Comparison of ENCODE assay signal across 8 mouse cellular contexts in genomic region chr3:88623346-88624135, GRCm38 (mm10). TPM values are rescaled to one million over a fixed set of nuclear protein-coding genes. Genes with fewer than 3 reads are reported as not detected.
DNase-seq lines count a peak whose midpoint lies in the region; ATAC-seq and TF ChIP-seq lines count a peak whose summit lies in the region.

No protein-coding gene starts in this region.

- 3% methylated on average over 15 of the region's 15 CpGs for WGBS in kidney, embryonic 14.5 days
- WGBS in forebrain, postnatal 0 days = under 1% methylated on average over 13 of the region's 15 CpGs
- WGBS in kidney, postnatal 0 days = 4% methylated on average over 15 of the region's 15 CpGs

- H3K36me3 ChIP-seq in kidney, embryonic 14.5 days (ENCODE audit: control insufficient read depth, insufficient read depth, low read length) = peaks cover 9% of the 10 kb centered on the region; the same call in 1 of the 2 replicates
- no peaks in the 10 kb centered on the region; the same call in 1 of the 2 replicates for H3K36me3 ChIP-seq in forebrain, postnatal 0 days (ENCODE audit: insufficient read depth)
- no peaks in the 10 kb centered on the region for H3K36me3 ChIP-seq in kidney, postnatal 0 days (ENCODE audit: insufficient read depth, low read length)

- no peak for DNase-seq in kidney, adult 8-10 months
- peak; percentile 31 for DNase-seq in adipocyte (ENCODE audit: low spot score)
- DNase-seq in forebrain, postnatal 0 days = peak; percentile 66
- DNase-seq in kidney, postnatal 0 days (ENCODE audit: low spot score) = peak; percentile 72
- peak; percentile 34 for DNase-seq in mesoderm, embryonic 11.5 days (ENCODE audit: low read depth, low spot score)
- DNase-seq in thymus, postnatal 36 days = peak; percentile 36 to 41
- no peak for DNase-seq in layer of hippocampus, adult 9-10 months (ENCODE audit: low spot score)

- H3K4me2 ChIP-seq in kidney, embryonic 14.5 days (replicated peaks; ENCODE audit: low read depth, low read length) = peak overlapping the region; percentile 95
- peak overlapping the region; percentile 92 for H3K4me2 ChIP-seq in forebrain, postnatal 0 days (ENCODE audit: low read depth)
- peak overlapping the region; percentile 69 for H3K4me2 ChIP-seq in kidney, postnatal 0 days (ENCODE audit: low read length)

- peak overlapping the region; percentile 97 for H3K27ac ChIP-seq in kidney, embryonic 14.5 days (ENCODE audit: low read depth, low read length)
- H3K27ac ChIP-seq in forebrain, postnatal 0 days (ENCODE audit: low read depth, low read length) = peak overlapping the region; percentile 94
- H3K27ac ChIP-seq in kidney, postnatal 0 days = peak overlapping the region; percentile 98

- no peaks in the 10 kb centered on the region for H3K9me3 ChIP-seq in kidney, embryonic 14.5 days (ENCODE audit: control insufficient read depth, low read length)
- H3K9me3 ChIP-seq in forebrain, postnatal 0 days (ENCODE audit: low read length) = no peaks in the 10 kb centered on the region
- H3K9me3 ChIP-seq in kidney, postnatal 0 days (replicated peaks; ENCODE audit: low read length) = no peaks in the 10 kb centered on the region

- H3K4me1 ChIP-seq in kidney, embryonic 14.5 days (ENCODE audit: control insufficient read depth, insufficient read depth, low read length) = peaks cover 52% of the 10 kb centered on the region
- H3K4me1 ChIP-seq in forebrain, postnatal 0 days (ENCODE audit: insufficient read depth) = peaks cover 17% of the 10 kb centered on the region
- peaks cover 41% of the 10 kb centered on the region for H3K4me1 ChIP-seq in kidney, postnatal 0 days (replicated peaks; ENCODE audit: insufficient read depth, low read length)

- peak overlapping the region; percentile 67 for H3K4me3 ChIP-seq in kidney, embryonic 14.5 days (ENCODE audit: low read length)
- peak overlapping the region; percentile 92 for H3K4me3 ChIP-seq in forebrain, postnatal 0 days (ENCODE audit: low read depth, low read length)
- H3K4me3 ChIP-seq in kidney, postnatal 0 days (replicated peaks; ENCODE audit: low read depth, low read length) = peak overlapping the region; percentile 72

- ATAC-seq in kidney, embryonic 14.5 days (ENCODE audit: low FRiP score, low TSS enrichment) = no peak
- ATAC-seq in forebrain, postnatal 0 days = peak; percentile 21; the same call in 1 of the 2 replicates
- ATAC-seq in kidney, postnatal 0 days (replicated peaks; ENCODE audit: low FRiP score, low read depth) = no peak

- TF ChIP-seq CTCF in forebrain, postnatal 0 days (IDR thresholded peaks at IDR 0.05; ENCODE audit: low read depth) = no peak
- TF ChIP-seq CTCF in kidney, postnatal 0 days (IDR thresholded peaks at IDR 0.05; ENCODE audit: low read depth) = no peak

- no peaks in the 10 kb centered on the region for H3K27me3 ChIP-seq in kidney, embryonic 14.5 days (ENCODE audit: control insufficient read depth, insufficient read depth, low read length)
- H3K27me3 ChIP-seq in forebrain, postnatal 0 days (ENCODE audit: insufficient read depth, low read length) = no peaks in the 10 kb centered on the region
- H3K27me3 ChIP-seq in kidney, postnatal 0 days (ENCODE audit: insufficient read depth, low read length) = no peaks in the 10 kb centered on the region

- peak overlapping the region; percentile 86 for H3K9ac ChIP-seq in kidney, embryonic 14.5 days (ENCODE audit: low read depth, low read length)
- H3K9ac ChIP-seq in forebrain, postnatal 0 days = peak overlapping the region; percentile 95
- peak overlapping the region; percentile 86 for H3K9ac ChIP-seq in kidney, postnatal 0 days (ENCODE audit: low read depth, low read length)

RNA-seq across cellular contexts. Expression of gene Arhgef2, which starts 17.8 kb away (rescaled TPM):
- 110 and 127 TPM in 2 replicates for polyA plus RNA-seq in kidney, embryonic 14.5 days (2014; fragmentation: Nextera tagmentation; extraction: Ambion mirVana)
- 78.8 and 82.2 TPM in 2 replicates for total RNA-seq in forebrain, postnatal 0 days (2014; rRNA removed)
- polyA plus RNA-seq in forebrain, postnatal 0 days (2015; fragmentation: Nextera tagmentation; extraction: Ambion mirVana) = 37.1 and 66.7 TPM in 2 replicates
- polyA plus RNA-seq in kidney, postnatal 0 days (2015; fragmentation: Nextera tagmentation; extraction: Ambion mirVana) = 53.7 and 65.4 TPM in 2 replicates

RNA-seq across cellular contexts. Expression of gene Rxfp4, which starts 29.4 kb away (rescaled TPM):
- polyA plus RNA-seq in kidney, embryonic 14.5 days (2014; fragmentation: Nextera tagmentation; extraction: Ambion mirVana) = not detected in 2 replicates
- not detected in 2 replicates for total RNA-seq in forebrain, postnatal 0 days (2014; rRNA removed)
- not detected in 2 replicates for polyA plus RNA-seq in forebrain, postnatal 0 days (2015; fragmentation: Nextera tagmentation; extraction: Ambion mirVana)
- polyA plus RNA-seq in kidney, postnatal 0 days (2015; fragmentation: Nextera tagmentation; extraction: Ambion mirVana) = not detected in 2 replicates

RNA-seq across cellular contexts. Expression of gene Ssr2, which starts 47.9 kb away (rescaled TPM):
- polyA plus RNA-seq in kidney, embryonic 14.5 days (2014; fragmentation: Nextera tagmentation; extraction: Ambion mirVana) = 260 and 303 TPM in 2 replicates
- 170 and 254 TPM in 2 replicates for total RNA-seq in forebrain, postnatal 0 days (2014; rRNA removed)
- 204 and 233 TPM in 2 replicates for polyA plus RNA-seq in forebrain, postnatal 0 days (2015; fragmentation: Nextera tagmentation; extraction: Ambion mirVana)
- polyA plus RNA-seq in kidney, postnatal 0 days (2015; fragmentation: Nextera tagmentation; extraction: Ambion mirVana) = 294 and 311 TPM in 2 replicates

Comparison
In these comparisons a context has a peak if more than half of its experiments do, and no peak if none do; other contexts are left out.
1. DNase-seq: peak in adipocyte (single experiment), forebrain, postnatal 0 days (single experiment), kidney, postnatal 0 days (single experiment), mesoderm, embryonic 11.5 days (single experiment) and thymus, postnatal 36 days (2 of 2); none in kidney, adult 8-10 months (0 of 2) and layer of hippocampus, adult 9-10 months (single experiment).
2. Peak in every context shown above with its lines, with median percentiles within 50 percentile points of each other: H3K27ac ChIP-seq, H3K4me2 ChIP-seq, H3K4me3 ChIP-seq and H3K9ac ChIP-seq.